Comparison of ENCODE assay signal across 9 mouse cellular contexts in the genomic region with DNA sequence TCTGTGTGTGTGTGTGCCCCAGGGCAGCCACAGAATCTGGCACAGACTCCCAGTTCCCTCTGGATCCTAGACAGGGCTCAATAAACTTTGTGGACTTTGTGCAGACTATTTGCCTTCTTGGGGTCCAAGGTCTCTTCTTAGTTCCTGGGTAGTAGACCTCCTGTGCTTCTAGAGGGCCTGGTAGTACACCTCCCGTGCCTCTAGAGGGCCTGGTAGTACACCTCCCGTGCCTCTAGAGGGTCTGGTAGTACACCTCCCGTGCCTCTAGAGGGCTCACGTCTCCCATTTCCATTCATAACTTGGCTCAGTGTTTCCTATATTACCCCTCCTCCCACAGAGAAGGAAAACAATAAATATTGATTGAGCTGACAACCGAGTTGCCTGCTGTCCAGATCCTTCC. TPM values are rescaled to one million over a fixed set of nuclear protein-coding genes. Genes with fewer than 3 reads are reported as not detected.
DNase-seq lines count a peak whose midpoint lies in the region; ATAC-seq and TF ChIP-seq lines count a peak whose summit lies in the region.
"Had no signal": no experiment of that assay in that cellular context is flagged by ENCODE, and none has a peak within 500 bp of the region (broad histone marks: within the 10 kb centered on the region; RNA-seq: fewer than 3 reads in every experiment).

No protein-coding gene starts in this region.

- no peak for ATAC-seq in hindbrain, embryonic 12.5 days (ENCODE audit: low FRiP score)
- ATAC-seq in embryonic facial prominence, embryonic 14.5 days (ENCODE audit: low read depth) = peak; percentile 30; the same call in 1 of the 2 replicates
- ATAC-seq in liver, embryonic 14.5 days (ENCODE audit: insufficient read depth) = no peak

- no peak overlapping the region for H3K4me2 ChIP-seq in hindbrain, embryonic 12.5 days (replicated peaks)
- no peak overlapping the region for H3K4me2 ChIP-seq in embryonic facial prominence, embryonic 14.5 days (ENCODE audit: low read depth, low read length)
- H3K4me2 ChIP-seq in liver, embryonic 14.5 days (ENCODE audit: low read depth) = no peak overlapping the region

- 34% methylated on average over 5 of the region's 5 CpGs for WGBS in hindbrain, embryonic 10.5 days
- WGBS in hindbrain, embryonic 12.5 days = 32% methylated on average over 5 of the region's 5 CpGs
- 27% methylated on average over 5 of the region's 5 CpGs for WGBS in embryonic facial prominence, embryonic 14.5 days
- 20% methylated on average over 5 of the region's 5 CpGs for WGBS in liver, embryonic 14.5 days (ENCODE audit: insufficient replicate concordance)

- in situ Hi-C loops in ES-E14 (cut with MboI; ENCODE audit: low sequenced_read_pairs in 2 of 2, unreplicated experiment in 2 of 2) = no loop called here

- no peak overlapping the region for H3K4me3 ChIP-seq in hindbrain, embryonic 10.5 days
- H3K4me3 ChIP-seq in hindbrain, embryonic 12.5 days = no peak overlapping the region
- no peak overlapping the region for H3K4me3 ChIP-seq in ES-E14 (ENCODE audit: insufficient read depth in 1 of 2, low read depth in 1 of 2, low read length in 2 of 2, poor library complexity in 1 of 2, severe bottlenecking in 1 of 2)
- no peak overlapping the region for H3K4me3 ChIP-seq in embryonic facial prominence, embryonic 14.5 days (ENCODE audit: low read depth, low read length)
- no peak overlapping the region for H3K4me3 ChIP-seq in liver, embryonic 14.5 days (ENCODE audit: insufficient read depth in 1 of 2, low read depth in 2 of 2, low read length in 2 of 2)
- no peak overlapping the region for H3K4me3 ChIP-seq in testis, adult 2 months (ENCODE audit: control insufficient read depth, low read depth, low read length)

- no peaks in the 10 kb centered on the region for H3K27me3 ChIP-seq in hindbrain, embryonic 10.5 days (ENCODE audit: insufficient read depth, poor library complexity, severe bottlenecking)
- 0 out of 2 replicates have a peak, but pooled peaks cover 5% of the 10 kb centered on the region for H3K27me3 ChIP-seq in hindbrain, embryonic 12.5 days
- no peaks in the 10 kb centered on the region for H3K27me3 ChIP-seq in embryonic facial prominence, embryonic 14.5 days (replicated peaks; ENCODE audit: control insufficient read depth, insufficient read depth, low read length)
- H3K27me3 ChIP-seq in liver, embryonic 14.5 days (ENCODE audit: control insufficient read depth, insufficient read depth, low read length) = no peaks in the 10 kb centered on the region
- H3K27me3 ChIP-seq in testis, adult 2 months (ENCODE audit: control insufficient read depth, insufficient read depth, low read length) = no peaks in the 10 kb centered on the region

- no peak for TF ChIP-seq POLR2A in testis, adult 2 months (IDR thresholded peaks at IDR 0.05; ENCODE audit: control insufficient read depth, low read depth, low read length)

- peak; percentile 81 for TF ChIP-seq CTCF in liver, embryonic 14.5 days (IDR thresholded peaks at IDR 0.05; ENCODE audit: low read depth)
- peak; percentile 84; the same call in 1 of the 2 replicates for TF ChIP-seq CTCF in testis, adult 2 months (IDR thresholded peaks at IDR 0.05; ENCODE audit: control insufficient read depth, insufficient read depth, insufficient replicate concordance, low read depth, low read length)

- H3K9me3 ChIP-seq in hindbrain, embryonic 10.5 days = no peaks in the 10 kb centered on the region
- H3K9me3 ChIP-seq in hindbrain, embryonic 12.5 days (replicated peaks) = no peaks in the 10 kb centered on the region
- no peaks in the 10 kb centered on the region for H3K9me3 ChIP-seq in ES-E14 (ENCODE audit: control insufficient read depth, insufficient read depth, low read depth, low read length)
- H3K9me3 ChIP-seq in embryonic facial prominence, embryonic 14.5 days (ENCODE audit: control insufficient read depth, low read length) = no peaks in the 10 kb centered on the region
- H3K9me3 ChIP-seq in liver, embryonic 14.5 days (ENCODE audit: control insufficient read depth, low read length) = no peaks in the 10 kb centered on the region

- H3K36me3 ChIP-seq in hindbrain, embryonic 10.5 days = no peaks in the 10 kb centered on the region
- no peaks in the 10 kb centered on the region for H3K36me3 ChIP-seq in hindbrain, embryonic 12.5 days
- no peaks in the 10 kb centered on the region for H3K36me3 ChIP-seq in ES-E14 (ENCODE audit: control insufficient read depth, insufficient read depth, low read length, poor library complexity, severe bottlenecking)
- H3K36me3 ChIP-seq in embryonic facial prominence, embryonic 14.5 days (ENCODE audit: control insufficient read depth, insufficient read depth, low read length) = no peaks in the 10 kb centered on the region
- no peaks in the 10 kb centered on the region for H3K36me3 ChIP-seq in liver, embryonic 14.5 days (replicated peaks; ENCODE audit: control insufficient read depth, insufficient read depth, low read depth)
- H3K36me3 ChIP-seq in testis, adult 2 months (ENCODE audit: control insufficient read depth, insufficient read depth, low read length) = no peaks in the 10 kb centered on the region

- DNase-seq in hindbrain, embryonic 10.5 days (ENCODE audit: low spot score) = peak; percentile 60
- DNase-seq in 3T3-L1 (ENCODE audit: low read depth, low spot score) (peak; percentile 90), ES-E14 (ENCODE audit: low read depth, low spot score) (no peak)
- DNase-seq in embryonic facial prominence, embryonic 14.5 days (ENCODE audit: low spot score) = no peak
- no peak for DNase-seq in liver, embryonic 14.5 days (ENCODE audit: low read depth in 3 of 3, low spot score in 3 of 3)
- no peak for DNase-seq in cerebellum, adult 9-11 months

- peaks cover 9% of the 10 kb centered on the region for H3K4me1 ChIP-seq in hindbrain, embryonic 10.5 days (replicated peaks)
- H3K4me1 ChIP-seq in hindbrain, embryonic 12.5 days = no peaks in the 10 kb centered on the region
- H3K4me1 ChIP-seq in ES-E14 (ENCODE audit: control insufficient read depth in 2 of 2, insufficient read depth in 2 of 2, low read length in 2 of 2, poor library complexity in 1 of 2) = peaks cover 0 to 21% of the 10 kb centered on the region in 2 experiments; a peak in 1 of 4 replicates
- H3K4me1 ChIP-seq in embryonic facial prominence, embryonic 14.5 days (ENCODE audit: control insufficient read depth, insufficient read depth, low read length) = no peaks in the 10 kb centered on the region
- no peaks in the 10 kb centered on the region for H3K4me1 ChIP-seq in liver, embryonic 14.5 days (replicated peaks; ENCODE audit: control insufficient read depth in 2 of 2, insufficient read depth in 2 of 2, low read length in 1 of 2)
- H3K4me1 ChIP-seq in testis, adult 2 months (ENCODE audit: control insufficient read depth, insufficient read depth, low read length) = peaks cover 23% of the 10 kb centered on the region

- no peak overlapping the region for H3K27ac ChIP-seq in hindbrain, embryonic 10.5 days
- no peak overlapping the region for H3K27ac ChIP-seq in hindbrain, embryonic 12.5 days
- no peak overlapping the region for H3K27ac ChIP-seq in ES-E14 (ENCODE audit: insufficient read depth, low read depth, low read length, poor library complexity, severe bottlenecking)
- no peak overlapping the region for H3K27ac ChIP-seq in embryonic facial prominence, embryonic 14.5 days (replicated peaks; ENCODE audit: low read depth, low read length)
- H3K27ac ChIP-seq in liver, embryonic 14.5 days = no peak overlapping the region
- no peak overlapping the region for H3K27ac ChIP-seq in testis, adult 2 months (ENCODE audit: control insufficient read depth, insufficient read depth, low read depth, low read length)
- H3K27ac ChIP-seq: macrophage had no signal

- no peak for TF ChIP-seq EP300 in liver, embryonic 14.5 days (IDR thresholded peaks at IDR 0.05; ENCODE audit: low read depth)

- H3K9ac ChIP-seq in hindbrain, embryonic 12.5 days = no peak overlapping the region
- H3K9ac ChIP-seq in ES-E14 (ENCODE audit: insufficient read depth, low read depth, low read length, poor library complexity, severe bottlenecking) = no peak overlapping the region
- no peak overlapping the region for H3K9ac ChIP-seq in embryonic facial prominence, embryonic 14.5 days (ENCODE audit: low read depth, low read length)
- no peak overlapping the region for H3K9ac ChIP-seq in liver, embryonic 14.5 days (replicated peaks)

RNA-seq across cellular contexts. Expression of gene Cdsn, which starts 4.9 kb away (rescaled TPM):
- polyA plus RNA-seq in hindbrain, embryonic 10.5 days (2016; fragmentation: Nextera tagmentation; extraction: Ambion mirVana) = 0.10 TPM in 1 of 2 replicates, not detected in the other
- polyA plus RNA-seq in hindbrain, embryonic 12.5 days (2016; fragmentation: Nextera tagmentation; extraction: Ambion mirVana) = 0.08 and 0.20 TPM in 2 replicates
- 1.1 and 1.2 TPM in 2 replicates for total RNA-seq in ES-E14 (2012; rRNA removed)
- polyA plus RNA-seq in embryonic facial prominence, embryonic 14.5 days (2014; fragmentation: Nextera tagmentation; extraction: Ambion mirVana) = 0.97 and 1.3 TPM in 2 replicates
- not detected in 2 replicates for polyA plus RNA-seq in liver, embryonic 14.5 days (2012; rRNA removed)
- not detected in 2 replicates for polyA plus RNA-seq in liver, embryonic 14.5 days (2014; fragmentation: Nextera tagmentation; extraction: Ambion mirVana)
- 8.7 and 9.5 TPM in 2 replicates for polyA plus RNA-seq in testis, adult 2 months (2012; rRNA removed)
- polyA plus RNA-seq: macrophage had no signal

RNA-seq across cellular contexts. Expression of gene 2300002M23Rik, which starts 10.4 kb away (rescaled TPM):
- polyA plus RNA-seq in hindbrain, embryonic 10.5 days (2016; fragmentation: Nextera tagmentation; extraction: Ambion mirVana) = not detected in 2 replicates
- not detected in 2 replicates for polyA plus RNA-seq in hindbrain, embryonic 12.5 days (2016; fragmentation: Nextera tagmentation; extraction: Ambion mirVana)
- 0.22 and 0.42 TPM in 2 replicates for total RNA-seq in ES-E14 (2012; rRNA removed)
- polyA plus RNA-seq in embryonic facial prominence, embryonic 14.5 days (2014; fragmentation: Nextera tagmentation; extraction: Ambion mirVana) = 0.47 and 1.3 TPM in 2 replicates
- not detected in 2 replicates for polyA plus RNA-seq in liver, embryonic 14.5 days (2012; rRNA removed)
- not detected in 2 replicates for polyA plus RNA-seq in liver, embryonic 14.5 days (2014; fragmentation: Nextera tagmentation; extraction: Ambion mirVana)
- 1.8 TPM in 1 of 2 replicates, not detected in the other for polyA plus RNA-seq in testis, adult 2 months (2012; rRNA removed)
- polyA plus RNA-seq: macrophage had no signal

RNA-seq across cellular contexts. Expression of gene Psors1c2, which starts 23.8 kb away (rescaled TPM):
- polyA plus RNA-seq in hindbrain, embryonic 10.5 days (2016; fragmentation: Nextera tagmentation; extraction: Ambion mirVana) = 1.7 and 2.5 TPM in 2 replicates
- polyA plus RNA-seq in hindbrain, embryonic 12.5 days (2016; fragmentation: Nextera tagmentation; extraction: Ambion mirVana) = 1.1 and 1.2 TPM in 2 replicates
- total RNA-seq in ES-E14 (2012; rRNA removed) = 4.3 and 8.9 TPM in 2 replicates
- polyA plus RNA-seq in embryonic facial prominence, embryonic 14.5 days (2014; fragmentation: Nextera tagmentation; extraction: Ambion mirVana) = 0.59 and 1.9 TPM in 2 replicates
- polyA plus RNA-seq in liver, embryonic 14.5 days (2012; rRNA removed) = 0.05 and 0.09 TPM in 2 replicates
- not detected in 2 replicates for polyA plus RNA-seq in liver, embryonic 14.5 days (2014; fragmentation: Nextera tagmentation; extraction: Ambion mirVana)
- 2.5 and 3.6 TPM in 2 replicates for polyA plus RNA-seq in testis, adult 2 months (2012; rRNA removed)
- polyA plus RNA-seq: macrophage had no signal

RNA-seq across cellular contexts. Expression of gene Cchcr1, which starts 39.9 kb away (rescaled TPM):
- 19.6 and 25.4 TPM in 2 replicates for polyA plus RNA-seq in hindbrain, embryonic 10.5 days (2016; fragmentation: Nextera tagmentation; extraction: Ambion mirVana)
- polyA plus RNA-seq in hindbrain, embryonic 12.5 days (2016; fragmentation: Nextera tagmentation; extraction: Ambion mirVana) = 14.8 and 15.2 TPM in 2 replicates
- 28.5 and 31.8 TPM in 2 replicates for total RNA-seq in ES-E14 (2012; rRNA removed)
- polyA plus RNA-seq in embryonic facial prominence, embryonic 14.5 days (2014; fragmentation: Nextera tagmentation; extraction: Ambion mirVana) = 10.5 and 12.2 TPM in 2 replicates
- polyA plus RNA-seq in liver, embryonic 14.5 days (2012; rRNA removed) = 7.5 and 9.4 TPM in 2 replicates
- 3.8 and 4.9 TPM in 2 replicates for polyA plus RNA-seq in liver, embryonic 14.5 days (2014; fragmentation: Nextera tagmentation; extraction: Ambion mirVana)
- polyA plus RNA-seq in testis, adult 2 months (2012; rRNA removed) = 294 and 295 TPM in 2 replicates

RNA-seq across cellular contexts. Expression of gene Tcf19, which starts 40.2 kb away (rescaled TPM):
- 54.5 and 57.0 TPM in 2 replicates for polyA plus RNA-seq in hindbrain, embryonic 10.5 days (2016; fragmentation: Nextera tagmentation; extraction: Ambion mirVana)
- 37.3 and 37.6 TPM in 2 replicates for polyA plus RNA-seq in hindbrain, embryonic 12.5 days (2016; fragmentation: Nextera tagmentation; extraction: Ambion mirVana)
- total RNA-seq in ES-E14 (2012; rRNA removed) = 7.6 and 10.5 TPM in 2 replicates
- 82.9 and 83.2 TPM in 2 replicates for polyA plus RNA-seq in embryonic facial prominence, embryonic 14.5 days (2014; fragmentation: Nextera tagmentation; extraction: Ambion mirVana)
- polyA plus RNA-seq in liver, embryonic 14.5 days (2012; rRNA removed) = 30.0 and 30.5 TPM in 2 replicates
- polyA plus RNA-seq in liver, embryonic 14.5 days (2014; fragmentation: Nextera tagmentation; extraction: Ambion mirVana) = 46.0 and 46.2 TPM in 2 replicates
- 2.5 and 2.6 TPM in 2 replicates for polyA plus RNA-seq in testis, adult 2 months (2012; rRNA removed)

Comparison
In these comparisons a context has a peak if more than half of its experiments do, and no peak if none do; other contexts are left out.
1. DNase-seq: peak in hindbrain, embryonic 10.5 days (single experiment) and 3T3-L1 (single experiment); none in ES-E14 (single experiment), embryonic facial prominence, embryonic 14.5 days (single experiment), liver, embryonic 14.5 days (0 of 3) and cerebellum, adult 9-11 months (single experiment).